Mouse (Mus musculus): ENCODE data around the gene Acads. TPM values are rescaled to one million over a fixed set of nuclear protein-coding genes. Genes with fewer than 3 reads are reported as not detected.
"Not testable (repeated sequence)": the region's sequence is repeated elsewhere in the genome, so short reads cannot be mapped to it uniquely, and the experiment has no call there.

Acads gene
- polyA plus RNA-seq, 1 experiment from 2014 or later = 67.2 TPM

- WGBS = 92% methylated on average over 22 of the region's 22 CpGs
- no peak overlapping the region for H3K4me3 ChIP-seq
- no peaks in the 10 kb centered on the region for H3K27me3 ChIP-seq (ENCODE audit: insufficient read depth, poor library complexity, severe bottlenecking)
- no peaks in the 10 kb centered on the region for H3K9me3 ChIP-seq
- H3K36me3 ChIP-seq = peaks cover 97% of the 10 kb centered on the region
- no peak overlapping the region for H3K27ac ChIP-seq
- peaks cover 12% of the 10 kb centered on the region for H3K4me1 ChIP-seq (replicated peaks)
- no peak for DNase-seq (ENCODE audit: low spot score)
Observed at GRCm38 (mm10) chr5:115127421-115128179, 8.5 kb upstream of the Acads start.

GRCm38 (mm10) chr5:115126578-115127312 is 7.6 kb upstream of the Acads start:
- Histone ChIP-seq H3K27me3 (ENCODE audit: insufficient read depth, poor library complexity, severe bottlenecking) (no peaks in the 10 kb centered on the region), H3K4me3 (no peak overlapping the region), H3K9me3 (no peaks in the 10 kb centered on the region), H3K36me3 (peaks cover 95% of the 10 kb centered on the region), H3K4me1 (replicated peaks) (peaks cover 8% of the 10 kb centered on the region; the same call in 1 of the 2 replicates), H3K27ac (no peak overlapping the region)
- DNase-seq (ENCODE audit: low spot score) = no peak
- WGBS = 90% methylated on average over 28 of the region's 28 CpGs

GRCm38 (mm10) chr5:115125211-115125871 is 6.2 kb upstream of the Acads start:
- Histone ChIP-seq H3K4me3 (no peak overlapping the region), H3K9me3 (no peaks in the 10 kb centered on the region), H3K4me1 (replicated peaks) (peaks cover 8% of the 10 kb centered on the region; the same call in 1 of the 2 replicates), H3K27me3 (ENCODE audit: insufficient read depth, poor library complexity, severe bottlenecking) (no peaks in the 10 kb centered on the region), H3K27ac (no peak overlapping the region), H3K36me3 (peaks cover 82% of the 10 kb centered on the region)
- WGBS = 31% methylated on average over 24 of the region's 24 CpGs
- peak; percentile 81 for DNase-seq (ENCODE audit: low spot score)

- H3K4me3 ChIP-seq = no peak overlapping the region
- no peaks in the 10 kb centered on the region for H3K9me3 ChIP-seq
- 94% methylated on average over 6 of the region's 6 CpGs for WGBS
- peaks cover 8% of the 10 kb centered on the region; the same call in 1 of the 2 replicates for H3K4me1 ChIP-seq (replicated peaks)
- H3K36me3 ChIP-seq = peaks cover 76% of the 10 kb centered on the region
- DNase-seq (ENCODE audit: low spot score) = no peak
- H3K27me3 ChIP-seq (ENCODE audit: insufficient read depth, poor library complexity, severe bottlenecking) = no peaks in the 10 kb centered on the region
- H3K27ac ChIP-seq = no peak overlapping the region
Observed at GRCm38 (mm10) chr5:115124690-115125089, 5.5 kb upstream of the Acads start.

- Histone ChIP-seq H3K9me3 (no peaks in the 10 kb centered on the region), H3K27ac (no peak overlapping the region), H3K4me3 (no peak overlapping the region), H3K36me3 (peaks cover 58% of the 10 kb centered on the region), H3K4me1 (replicated peaks) (peaks cover 23% of the 10 kb centered on the region), H3K27me3 (ENCODE audit: insufficient read depth, poor library complexity, severe bottlenecking) (no peaks in the 10 kb centered on the region)
- no peak for DNase-seq (ENCODE audit: low spot score)
- WGBS = 83% methylated on average over 5 of the region's 5 CpGs
Observed at GRCm38 (mm10) chr5:115120978-115121377, 1.8 kb upstream of the Acads start.

- 97% methylated on average over 13 of the region's 13 CpGs for WGBS
- Histone ChIP-seq H3K27me3 (ENCODE audit: insufficient read depth, poor library complexity, severe bottlenecking) (no peaks in the 10 kb centered on the region), H3K36me3 (peaks cover 57% of the 10 kb centered on the region), H3K4me3 (no peak overlapping the region), H3K9me3 (no peaks in the 10 kb centered on the region), H3K4me1 (replicated peaks) (peaks cover 15% of the 10 kb centered on the region), H3K27ac (no peak overlapping the region)
- no peak for DNase-seq (ENCODE audit: low spot score)
Observed at GRCm38 (mm10) chr5:115117467-115117866, 1.7 kb downstream of the Acads start.

- H3K27ac ChIP-seq = no peak overlapping the region
- H3K27me3 ChIP-seq (ENCODE audit: insufficient read depth, poor library complexity, severe bottlenecking) = no peaks in the 10 kb centered on the region
- no peak for DNase-seq (ENCODE audit: low spot score)
- H3K4me3 ChIP-seq = no peak overlapping the region
- WGBS = 91% methylated on average over 3 of the region's 3 CpGs
- peaks cover 63% of the 10 kb centered on the region for H3K36me3 ChIP-seq
- no peaks in the 10 kb centered on the region for H3K9me3 ChIP-seq
- H3K4me1 ChIP-seq (replicated peaks) = peaks cover 23% of the 10 kb centered on the region
Observed at GRCm38 (mm10) chr5:115116426-115116825, 2.7 kb downstream of the Acads start.

GRCm38 (mm10) chr5:115114501-115114900 is 4.6 kb downstream of the Acads start:
- H3K4me1 ChIP-seq (replicated peaks) = peaks cover 41% of the 10 kb centered on the region
- DNase-seq (ENCODE audit: low spot score) = no peak
- H3K9me3 ChIP-seq = no peaks in the 10 kb centered on the region
- H3K27ac ChIP-seq = no peak overlapping the region
- no peak overlapping the region for H3K4me3 ChIP-seq
- H3K36me3 ChIP-seq = peaks cover 83% of the 10 kb centered on the region
- no peaks in the 10 kb centered on the region for H3K27me3 ChIP-seq (ENCODE audit: insufficient read depth, poor library complexity, severe bottlenecking)
- WGBS = 95% methylated on average over 8 of the region's 8 CpGs

GRCm38 (mm10) chr5:115113244-115113643 is 5.9 kb downstream of the Acads start:
- WGBS = 95% methylated on average over 12 of the region's 12 CpGs
- H3K4me1 ChIP-seq (replicated peaks) = peaks cover 29% of the 10 kb centered on the region
- DNase-seq (ENCODE audit: low spot score) = no peak
- H3K9me3 ChIP-seq = no peaks in the 10 kb centered on the region
- no peak overlapping the region for H3K27ac ChIP-seq
- no peak overlapping the region for H3K4me3 ChIP-seq
- H3K27me3 ChIP-seq (ENCODE audit: insufficient read depth, poor library complexity, severe bottlenecking) = no peaks in the 10 kb centered on the region
- peaks cover 84% of the 10 kb centered on the region for H3K36me3 ChIP-seq

- Histone ChIP-seq H3K36me3 (peaks cover 78% of the 10 kb centered on the region), H3K4me1 (replicated peaks) (peaks cover 28% of the 10 kb centered on the region), H3K4me3 (no peak overlapping the region), H3K9me3 (no peaks in the 10 kb centered on the region), H3K27me3 (ENCODE audit: insufficient read depth, poor library complexity, severe bottlenecking) (no peaks in the 10 kb centered on the region), H3K27ac (peak overlapping the region; percentile 66)
- 92% methylated on average over 8 of the region's 8 CpGs for WGBS
- no peak for DNase-seq (ENCODE audit: low spot score)
Observed at GRCm38 (mm10) chr5:115111156-115111555, 8.0 kb downstream of the Acads start.

- not testable (repeated sequence) for H3K27me3 ChIP-seq (ENCODE audit: insufficient read depth, poor library complexity, severe bottlenecking); DNase-seq (ENCODE audit: low spot score); H3K9me3 ChIP-seq; H3K4me1 ChIP-seq (replicated peaks); H3K27ac ChIP-seq; H3K4me3 ChIP-seq
- H3K36me3 ChIP-seq = peaks cover 77% of the 10 kb centered on the region
- 96% methylated on average over 23 of the region's 23 CpGs for WGBS
Observed at GRCm38 (mm10) chr5:115103253-115103652, 15.9 kb downstream of the Acads start.

GRCm38 (mm10) chr5:115102231-115102630 is 16.9 kb downstream of the Acads start:
- no peak overlapping the region for H3K27ac ChIP-seq
- no peak for DNase-seq (ENCODE audit: low spot score)
- H3K27me3 ChIP-seq (ENCODE audit: insufficient read depth, poor library complexity, severe bottlenecking) = no peaks in the 10 kb centered on the region
- peaks cover 81% of the 10 kb centered on the region for H3K36me3 ChIP-seq
- no peaks in the 10 kb centered on the region for H3K9me3 ChIP-seq
- H3K4me3 ChIP-seq = no peak overlapping the region
- WGBS = 88% methylated on average over 2 of the region's 2 CpGs
- H3K4me1 ChIP-seq (replicated peaks) = no peaks in the 10 kb centered on the region

GRCm38 (mm10) chr5:115100473-115100872 is 18.7 kb downstream of the Acads start:
- H3K9me3 ChIP-seq = no peaks in the 10 kb centered on the region
- H3K27ac ChIP-seq = no peak overlapping the region
- WGBS = 88% methylated on average over 6 of the region's 6 CpGs
- H3K27me3 ChIP-seq (ENCODE audit: insufficient read depth, poor library complexity, severe bottlenecking) = no peaks in the 10 kb centered on the region
- H3K4me3 ChIP-seq = no peak overlapping the region
- no peak for DNase-seq (ENCODE audit: low spot score)
- no peaks in the 10 kb centered on the region for H3K4me1 ChIP-seq (replicated peaks)
- peaks cover 92% of the 10 kb centered on the region for H3K36me3 ChIP-seq
